Mouse (Mus musculus): ENCODE results near the gene Nup50.

Gene Nup50

DNA sequence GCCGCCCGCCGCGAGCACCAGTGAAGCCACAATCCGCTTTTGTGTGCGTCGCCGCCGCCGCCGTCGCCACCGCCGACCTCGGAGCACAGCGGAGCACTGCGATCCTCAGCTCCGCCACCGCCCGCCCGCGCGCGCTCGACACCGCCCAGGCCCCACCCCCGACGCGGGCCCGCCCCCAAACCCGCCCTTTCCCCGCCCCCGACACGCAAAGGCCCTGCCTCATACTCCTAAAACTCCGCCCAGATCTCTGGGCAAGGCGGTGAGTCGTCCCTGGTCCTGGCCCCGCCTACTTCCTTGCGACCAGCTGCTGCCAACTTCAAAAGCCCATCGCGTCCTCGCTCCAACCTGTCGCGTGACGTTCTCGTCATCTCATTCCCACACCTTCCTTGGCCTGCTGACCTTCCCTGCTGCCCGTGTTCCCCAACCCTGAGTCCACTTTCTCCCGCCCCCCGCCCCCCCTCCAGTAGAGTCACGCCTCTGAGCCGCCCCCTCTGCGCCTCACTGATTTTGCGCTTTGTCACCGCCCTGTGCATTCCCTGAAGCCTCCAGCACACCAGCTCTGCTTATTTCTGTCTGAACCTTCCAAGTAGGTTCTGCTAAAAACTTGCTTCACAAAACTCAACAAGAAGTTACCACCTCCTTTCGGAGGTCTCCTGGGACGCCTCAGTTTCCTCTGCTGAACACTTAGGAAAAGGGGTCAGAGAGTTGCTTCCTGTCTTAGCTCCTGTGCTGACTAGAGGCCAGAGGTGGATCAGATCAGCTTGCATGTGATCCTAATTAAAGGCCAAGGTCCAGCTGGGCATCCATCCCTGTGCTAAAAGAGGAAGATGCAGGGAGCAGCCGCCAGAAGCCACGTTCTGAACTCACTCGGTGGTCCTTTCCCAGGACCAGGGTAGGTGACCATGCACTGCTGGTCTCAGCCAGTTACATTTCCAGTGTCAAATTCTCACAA is 64.9 kb downstream of the Nup50 start, which contains the start of gene 5031439G07Rik:
Gene 5031439G07Rik (minus strand): TSS at position 678 of the 952 bp plus-strand sequence.
- DNase-seq (ENCODE audit: low spot score in 2 of 2) = peak; percentile 87 to 92

DNA sequence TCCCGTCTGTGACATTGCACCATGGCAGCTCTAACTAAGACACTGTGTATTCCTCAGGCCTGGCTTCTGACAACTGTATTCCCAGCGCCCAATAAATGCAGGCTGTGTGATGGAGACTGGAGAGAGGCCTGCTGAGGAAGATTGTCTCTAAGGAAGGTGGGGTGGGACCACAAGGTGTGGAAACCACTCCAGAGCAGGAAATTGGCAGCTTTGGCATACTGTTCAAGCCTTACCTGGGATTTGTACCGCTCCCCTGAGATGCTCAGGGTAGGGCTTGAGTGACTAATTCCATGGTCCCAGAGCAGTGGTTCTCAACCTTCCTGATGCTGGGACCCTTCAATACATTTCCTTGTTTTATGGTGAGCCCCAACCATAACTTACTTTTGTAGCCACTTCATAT is 65.9 kb downstream of the Nup50 start:
- DNase-seq (ENCODE audit: low spot score in 2 of 2) = no peak

DNA sequence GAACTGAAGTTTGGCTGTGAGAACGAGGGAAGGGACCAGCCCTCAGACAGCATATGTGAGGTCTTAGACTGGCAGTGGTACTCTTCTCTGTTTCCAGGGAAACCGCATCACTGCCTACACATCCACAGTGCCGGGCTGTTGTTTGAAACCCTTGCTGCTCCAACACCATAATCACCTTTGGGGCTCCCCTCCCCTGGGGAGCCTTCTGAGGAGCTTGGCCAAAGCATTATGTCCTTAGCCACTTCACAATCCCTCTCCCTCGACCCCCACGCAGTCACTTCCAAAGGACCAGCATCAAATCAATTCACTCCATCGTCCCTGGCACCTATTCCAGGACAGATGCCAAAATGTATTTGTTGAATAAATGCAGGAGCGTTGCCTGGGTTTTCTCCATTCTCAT is 66.6 kb downstream of the Nup50 start:
- DNase-seq (ENCODE audit: low spot score in 2 of 2) = no peak

Measured in urinary bladder, postnatal 36 days (tissue).